Mouse (Mus musculus): ENCODE data around the gene Zfp988. TPM values are rescaled to one million over a fixed set of nuclear protein-coding genes. Genes with fewer than 3 reads are reported as not detected.
"Not testable (repeated sequence)": the region's sequence is repeated elsewhere in the genome, so short reads cannot be mapped to it uniquely, and the experiment has no call there.

Gene Zfp988
- not detected in 2 replicates for polyA plus RNA-seq (2012; rRNA removed)

DNA sequence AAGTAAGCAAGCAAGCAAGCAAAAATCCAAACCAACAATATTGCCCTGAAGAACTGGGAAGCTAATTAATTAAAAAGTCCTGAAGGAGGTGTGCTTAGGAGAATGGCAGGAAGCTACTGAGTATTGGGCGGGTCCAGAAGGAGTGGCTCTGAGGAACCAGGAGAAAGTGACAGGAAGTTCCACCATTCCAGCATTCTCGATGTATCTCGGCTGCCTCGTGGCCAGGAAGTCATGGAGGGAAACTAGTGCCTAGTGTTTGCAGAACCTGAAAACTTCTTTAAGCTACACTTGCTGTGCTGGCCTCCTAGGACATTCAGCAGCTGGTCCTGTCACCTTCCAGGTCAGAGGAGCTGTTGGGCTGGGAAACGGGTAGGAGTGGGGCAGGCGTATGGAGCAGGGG lies at the start of gene Zfp988:
TSS of gene Zfp988 (plus strand) at position 239 of the 400 bp plus-strand sequence.
- not testable (repeated sequence) for H3K4me1 ChIP-seq (replicated peaks; ENCODE audit: control insufficient read depth, insufficient read depth, low read length)

DNA sequence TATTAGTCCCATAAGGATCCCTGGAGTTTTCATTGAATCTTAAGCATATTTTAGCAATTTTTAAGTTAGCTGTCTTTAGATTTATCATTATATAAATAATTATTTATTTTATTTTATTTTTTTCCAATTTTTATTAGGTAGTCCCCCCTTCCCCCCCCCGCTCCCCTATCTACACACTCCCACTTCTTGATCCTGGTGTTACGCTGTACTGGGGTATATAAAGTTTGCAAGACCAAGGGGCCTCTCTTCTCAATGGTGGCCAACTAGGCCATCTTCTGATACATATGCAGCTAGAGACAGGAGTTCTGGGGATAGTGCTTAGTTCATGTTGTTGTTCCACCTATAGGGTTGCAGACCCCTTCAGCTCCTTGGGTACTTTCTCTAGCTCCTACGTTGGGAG lies 42.8 kb upstream of the Zfp988 start:
- H3K27me3 ChIP-seq (ENCODE audit: control insufficient read depth, insufficient read depth, low read length); H3K4me3 ChIP-seq (ENCODE audit: control insufficient read depth, insufficient read depth, low read length); DNase-seq; H3K36me3 ChIP-seq (ENCODE audit: control insufficient read depth, insufficient read depth, low read length); H3K27ac ChIP-seq (ENCODE audit: control insufficient read depth, insufficient read depth, low read length); H3K4me1 ChIP-seq (replicated peaks; ENCODE audit: control insufficient read depth, insufficient read depth, low read length): not testable (repeated sequence)
- WGBS: 93% methylated on average over 2 of the region's 3 CpGs

More for the DNA sequence above, at the start of gene Zfp988:
- H3K27ac ChIP-seq (ENCODE audit: control insufficient read depth, insufficient read depth, low read length); H3K36me3 ChIP-seq (ENCODE audit: control insufficient read depth, insufficient read depth, low read length); DNase-seq; H3K4me3 ChIP-seq (ENCODE audit: control insufficient read depth, insufficient read depth, low read length); H3K27me3 ChIP-seq (ENCODE audit: control insufficient read depth, insufficient read depth, low read length): not testable (repeated sequence)
- WGBS: 93% methylated on average over 6 of the region's 6 CpGs

DNA sequence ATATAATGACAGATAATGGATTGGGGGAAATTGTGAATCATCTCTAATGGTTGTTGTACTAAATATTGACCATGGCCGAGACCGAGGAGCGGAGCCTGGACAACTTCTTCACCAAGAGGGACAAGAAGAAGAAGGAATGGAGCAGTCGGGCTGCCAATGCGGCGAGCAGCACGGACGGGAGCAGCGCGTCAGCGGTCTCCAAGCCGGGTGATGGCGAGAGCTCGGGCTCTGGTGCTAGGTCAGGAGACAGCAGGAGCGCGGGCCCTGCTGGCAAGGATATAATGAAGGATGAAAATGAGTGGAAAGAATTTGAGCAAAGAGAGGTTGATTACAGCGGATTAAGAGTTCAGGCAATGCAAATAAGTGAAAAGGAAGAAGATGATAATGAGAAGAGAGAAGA lies 38.2 kb upstream of the Zfp988 start:
- H3K36me3 ChIP-seq (ENCODE audit: control insufficient read depth, insufficient read depth, low read length); DNase-seq; H3K4me1 ChIP-seq (replicated peaks; ENCODE audit: control insufficient read depth, insufficient read depth, low read length); H3K4me3 ChIP-seq (ENCODE audit: control insufficient read depth, insufficient read depth, low read length); H3K27me3 ChIP-seq (ENCODE audit: control insufficient read depth, insufficient read depth, low read length); H3K27ac ChIP-seq (ENCODE audit: control insufficient read depth, insufficient read depth, low read length): not testable (repeated sequence)
- WGBS: 93% methylated on average over 17 of the region's 17 CpGs

DNA sequence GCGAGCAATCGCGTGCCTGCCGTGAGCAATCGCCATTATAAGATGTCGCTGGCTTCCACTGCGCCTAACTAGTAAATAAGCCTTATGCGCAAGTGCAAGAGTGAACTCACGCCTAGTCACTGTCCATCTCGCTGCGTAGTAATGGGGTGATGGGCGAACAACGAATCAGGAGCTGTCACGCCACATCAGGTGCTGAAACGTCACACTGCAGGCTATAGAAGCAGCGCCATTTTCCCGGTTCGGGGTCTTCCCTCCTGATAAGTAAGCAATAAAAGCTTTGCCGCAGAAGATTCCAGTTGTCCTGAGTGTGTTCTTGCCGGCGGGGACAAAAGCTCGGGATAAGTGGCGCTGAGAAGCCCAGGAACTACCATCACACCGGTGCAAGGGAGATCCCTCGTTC lies 36.7 kb upstream of the Zfp988 start:
- not testable (repeated sequence) for H3K4me3 ChIP-seq (ENCODE audit: control insufficient read depth, insufficient read depth, low read length)

DNA sequence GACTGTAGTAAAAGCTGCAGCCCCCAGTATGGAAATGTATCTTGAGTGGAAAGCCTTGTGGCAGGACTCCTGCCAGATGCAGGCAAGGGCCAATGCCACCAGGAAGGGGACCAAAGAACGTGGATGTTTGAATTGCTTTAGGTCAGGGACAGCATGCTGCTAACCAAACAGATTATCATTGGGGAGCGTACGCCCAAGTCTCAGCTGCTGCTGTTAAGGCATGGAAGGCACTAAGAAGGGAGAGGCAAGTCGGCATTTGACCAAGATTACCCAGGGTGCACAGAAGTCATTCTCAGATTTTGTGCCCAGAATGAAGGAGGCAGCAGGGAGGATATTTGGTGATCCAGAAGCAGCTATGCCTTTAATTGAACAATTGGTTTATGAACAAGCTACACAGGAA lies 35.4 kb upstream of the Zfp988 start:
- 91% methylated on average over 4 of the region's 4 CpGs for WGBS

More for the DNA sequence above, 36.7 kb upstream of the Zfp988 start:
- H3K27ac ChIP-seq (ENCODE audit: control insufficient read depth, insufficient read depth, low read length); H3K36me3 ChIP-seq (ENCODE audit: control insufficient read depth, insufficient read depth, low read length); DNase-seq; H3K27me3 ChIP-seq (ENCODE audit: control insufficient read depth, insufficient read depth, low read length); H3K4me1 ChIP-seq (replicated peaks; ENCODE audit: control insufficient read depth, insufficient read depth, low read length): not testable (repeated sequence)
- 90% methylated on average over 25 of the region's 25 CpGs for WGBS

DNA sequence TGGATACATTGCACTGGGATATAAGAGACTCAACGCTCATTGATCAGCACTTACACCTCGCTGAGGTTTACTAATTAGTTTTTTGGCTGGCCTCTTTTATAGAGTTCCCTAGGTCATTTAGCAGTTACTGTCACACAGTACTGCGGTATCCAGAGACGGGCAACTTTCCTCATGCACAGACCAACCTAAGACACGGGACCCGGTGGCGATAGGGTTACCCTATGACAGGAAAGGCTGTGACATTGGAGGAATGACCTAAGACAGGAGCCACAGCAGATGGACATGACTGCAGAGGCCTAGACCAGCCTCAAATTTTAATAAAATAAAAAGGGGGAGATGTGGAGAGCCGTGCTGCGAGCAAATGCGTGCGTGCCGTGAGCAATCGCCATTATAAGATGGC lies 33.9 kb upstream of the Zfp988 start:
- DNase-seq; H3K27ac ChIP-seq (ENCODE audit: control insufficient read depth, insufficient read depth, low read length); H3K4me3 ChIP-seq (ENCODE audit: control insufficient read depth, insufficient read depth, low read length); H3K36me3 ChIP-seq (ENCODE audit: control insufficient read depth, insufficient read depth, low read length); H3K4me1 ChIP-seq (replicated peaks; ENCODE audit: control insufficient read depth, insufficient read depth, low read length); H3K27me3 ChIP-seq (ENCODE audit: control insufficient read depth, insufficient read depth, low read length): not testable (repeated sequence)
- WGBS: 92% methylated on average over 13 of the region's 13 CpGs

More for the DNA sequence above, 35.4 kb upstream of the Zfp988 start:
- DNase-seq; H3K27ac ChIP-seq (ENCODE audit: control insufficient read depth, insufficient read depth, low read length); H3K4me3 ChIP-seq (ENCODE audit: control insufficient read depth, insufficient read depth, low read length); H3K4me1 ChIP-seq (replicated peaks; ENCODE audit: control insufficient read depth, insufficient read depth, low read length); H3K27me3 ChIP-seq (ENCODE audit: control insufficient read depth, insufficient read depth, low read length); H3K36me3 ChIP-seq (ENCODE audit: control insufficient read depth, insufficient read depth, low read length): not testable (repeated sequence)

DNA sequence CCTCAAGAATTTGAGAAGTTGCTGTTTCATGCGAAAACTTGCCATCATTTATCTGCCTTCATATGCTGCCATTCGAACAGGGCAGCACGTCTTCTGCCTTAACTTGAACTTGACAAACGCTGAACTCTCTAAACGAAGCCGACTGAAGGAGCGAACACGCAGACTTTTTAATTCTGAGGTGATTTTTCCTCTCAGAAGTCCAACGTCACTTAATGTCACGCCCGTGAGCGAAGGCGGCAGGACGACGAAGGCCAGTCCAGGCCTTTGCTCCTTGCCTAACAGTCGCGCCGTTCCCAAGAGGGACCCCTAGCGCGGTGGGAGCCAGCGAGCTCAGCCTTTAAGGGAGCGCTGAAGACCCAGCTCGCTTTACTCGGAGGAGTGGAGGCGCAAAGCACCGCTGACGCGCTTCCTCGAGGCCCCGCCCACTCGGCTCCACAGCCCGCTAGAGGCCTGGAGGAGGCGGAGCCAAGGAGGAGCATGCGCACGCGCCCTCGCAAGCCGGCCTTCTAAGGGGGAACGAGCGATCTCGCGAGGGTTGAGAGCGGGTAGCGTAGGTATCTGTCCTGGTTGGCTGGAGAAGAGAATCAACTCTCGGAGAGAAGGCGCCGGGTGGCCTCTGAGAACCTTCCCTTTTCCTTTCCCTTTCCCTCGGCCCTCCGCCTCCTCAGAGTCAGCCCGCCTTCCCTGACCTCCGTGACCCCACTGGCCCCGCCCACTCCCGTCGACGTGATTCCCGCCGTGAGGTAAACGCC lies 30.3 kb upstream of the Zfp988 start:
- H3K4me1 ChIP-seq (replicated peaks; ENCODE audit: control insufficient read depth, insufficient read depth, low read length); H3K27ac ChIP-seq (ENCODE audit: control insufficient read depth, insufficient read depth, low read length); H3K27me3 ChIP-seq (ENCODE audit: control insufficient read depth, insufficient read depth, low read length); H3K36me3 ChIP-seq (ENCODE audit: control insufficient read depth, insufficient read depth, low read length); DNase-seq; H3K4me3 ChIP-seq (ENCODE audit: control insufficient read depth, insufficient read depth, low read length): not testable (repeated sequence)
- 47% methylated on average over 58 of the region's 58 CpGs for WGBS

DNA sequence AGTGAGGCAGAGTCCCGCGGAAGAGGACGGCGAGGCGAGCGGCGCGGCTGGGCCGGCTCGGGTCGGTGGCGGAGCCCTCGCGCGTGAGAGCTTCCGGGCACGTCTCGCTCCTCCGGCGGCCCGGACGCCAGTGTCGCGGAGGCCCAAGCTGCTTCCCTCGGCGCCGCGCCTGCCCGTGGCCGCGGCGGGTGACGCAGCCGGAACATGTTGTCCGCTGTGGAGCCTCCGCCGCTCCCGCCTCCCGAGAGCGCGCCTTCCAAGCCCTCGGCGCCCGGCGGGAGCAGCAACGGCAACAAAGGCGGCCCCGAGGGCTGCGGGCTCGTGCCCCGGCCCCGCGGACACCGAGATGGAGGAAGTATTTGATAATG lies 29.7 kb upstream of the Zfp988 start:
- not testable (repeated sequence) for DNase-seq; H3K4me1 ChIP-seq (replicated peaks; ENCODE audit: control insufficient read depth, insufficient read depth, low read length); H3K4me3 ChIP-seq (ENCODE audit: control insufficient read depth, insufficient read depth, low read length); H3K27me3 ChIP-seq (ENCODE audit: control insufficient read depth, insufficient read depth, low read length); H3K27ac ChIP-seq (ENCODE audit: control insufficient read depth, insufficient read depth, low read length); H3K36me3 ChIP-seq (ENCODE audit: control insufficient read depth, insufficient read depth, low read length)
- WGBS: 45% methylated on average over 54 of the region's 54 CpGs

DNA sequence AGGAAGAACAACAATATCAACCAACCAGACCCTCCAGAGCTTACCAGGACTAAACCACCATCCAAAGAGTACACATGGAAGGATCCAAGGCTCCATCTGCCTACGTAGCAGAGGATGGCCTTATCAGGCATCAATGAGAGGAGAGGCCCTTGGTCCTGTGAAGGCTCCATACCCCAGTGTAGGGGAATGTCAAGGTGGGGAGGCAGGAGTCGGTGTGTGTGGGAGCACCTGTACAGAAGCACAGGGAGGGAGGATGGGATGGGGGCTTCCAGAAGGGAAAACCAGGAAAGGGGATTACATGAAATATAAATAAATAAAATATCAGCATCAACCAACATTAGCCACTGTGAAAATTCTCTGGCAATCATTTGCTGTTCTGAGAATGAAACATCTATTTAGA lies 25.1 kb upstream of the Zfp988 start:
- not testable (repeated sequence) for H3K27ac ChIP-seq (ENCODE audit: control insufficient read depth, insufficient read depth, low read length); H3K27me3 ChIP-seq (ENCODE audit: control insufficient read depth, insufficient read depth, low read length); H3K4me3 ChIP-seq (ENCODE audit: control insufficient read depth, insufficient read depth, low read length); H3K4me1 ChIP-seq (replicated peaks; ENCODE audit: control insufficient read depth, insufficient read depth, low read length); DNase-seq; H3K36me3 ChIP-seq (ENCODE audit: control insufficient read depth, insufficient read depth, low read length)
- WGBS: 82% methylated on average over 2 of the region's 2 CpGs

DNA sequence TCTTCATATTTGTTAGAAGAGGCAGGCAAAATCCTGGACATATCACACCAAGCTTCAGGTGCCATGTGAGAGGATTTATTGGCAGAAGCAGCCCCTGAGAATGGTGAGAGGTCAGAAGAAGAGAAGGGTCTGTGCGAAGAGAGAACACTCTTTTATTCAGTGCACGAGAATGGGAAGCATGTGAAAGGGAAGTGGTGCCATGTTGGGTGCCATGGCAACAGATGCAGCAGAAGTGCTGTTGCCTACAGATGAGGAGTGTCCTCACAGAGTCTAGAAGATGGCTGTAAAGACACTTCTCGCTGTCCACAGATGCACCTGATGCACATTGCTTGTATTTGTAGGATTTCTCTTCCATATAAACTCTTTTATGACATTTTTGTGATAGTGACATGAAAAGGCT lies 6.9 kb upstream of the Zfp988 start:
- H3K27me3 ChIP-seq (ENCODE audit: control insufficient read depth, insufficient read depth, low read length); H3K36me3 ChIP-seq (ENCODE audit: control insufficient read depth, insufficient read depth, low read length); DNase-seq; H3K4me1 ChIP-seq (replicated peaks; ENCODE audit: control insufficient read depth, insufficient read depth, low read length); H3K27ac ChIP-seq (ENCODE audit: control insufficient read depth, insufficient read depth, low read length); H3K4me3 ChIP-seq (ENCODE audit: control insufficient read depth, insufficient read depth, low read length): not testable (repeated sequence)
- 71% methylated on average over 3 of the region's 3 CpGs for WGBS

DNA sequence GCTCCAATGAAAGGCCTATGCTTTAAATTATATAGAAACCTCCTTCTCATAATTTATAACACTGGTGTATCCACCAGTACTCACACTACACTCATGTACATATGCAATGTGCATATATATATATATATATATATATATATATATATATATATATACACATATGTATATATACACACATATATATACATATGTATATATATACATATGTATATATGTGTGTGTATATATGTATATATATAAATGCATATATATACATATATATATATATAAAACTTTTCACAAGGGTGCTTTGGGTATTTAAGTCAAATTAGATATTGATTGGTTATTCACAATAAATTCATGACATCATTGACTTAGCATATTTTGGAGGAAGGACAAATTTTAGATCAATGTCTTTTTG lies 3.1 kb upstream of the Zfp988 start:
- H3K27me3 ChIP-seq (ENCODE audit: control insufficient read depth, insufficient read depth, low read length); H3K27ac ChIP-seq (ENCODE audit: control insufficient read depth, insufficient read depth, low read length); H3K4me3 ChIP-seq (ENCODE audit: control insufficient read depth, insufficient read depth, low read length); H3K36me3 ChIP-seq (ENCODE audit: control insufficient read depth, insufficient read depth, low read length); H3K4me1 ChIP-seq (replicated peaks; ENCODE audit: control insufficient read depth, insufficient read depth, low read length); DNase-seq: not testable (repeated sequence)
